Mouse (Mus musculus): ENCODE results near the gene Fam155a.

GRCm38 (mm10) chr8:9808596-9808995 is 37.6 kb upstream of the Fam155a start:
- TF ChIP-seq CTCF (IDR thresholded peaks at IDR 0.05; ENCODE audit: borderline replicate concordance, insufficient read depth, low read length) = no peak
- no peak for TF ChIP-seq POLR2A (IDR thresholded peaks at IDR 0.05; ENCODE audit: low read depth, low read length)

Data from embryonic fibroblast, embryonic 13.5 days (primary cell).